Mouse (Mus musculus): Measurements from ENCODE around the gene Astn2. TPM values are rescaled to one million over a fixed set of nuclear protein-coding genes. Genes with fewer than 3 reads are reported as not detected.

Gene Astn2
- total and polyA plus RNA-seq, 2 experiments: 0.77 to 1.2 TPM

GRCm38 (mm10) chr4:65481632-65482031 is 922.8 kb downstream of the Astn2 start:
- no peaks in the 10 kb centered on the region for H3K36me3 ChIP-seq (ENCODE audit: control insufficient read depth, insufficient read depth, low read length)
- 84% methylated on average over 5 of the region's 5 CpGs for WGBS
- no peaks in the 10 kb centered on the region for H3K79me2 ChIP-seq (ENCODE audit: control insufficient read depth, insufficient read depth, low read length)

GRCm38 (mm10) chr4:65477106-65477505 is 927.3 kb downstream of the Astn2 start:
- H3K4me3 ChIP-seq (ENCODE audit: insufficient read depth, low read depth, low read length): no peak overlapping the region
- no peak overlapping the region for H3K9ac ChIP-seq (ENCODE audit: low read depth, low read length)
- H3K79me2 ChIP-seq (ENCODE audit: control insufficient read depth, insufficient read depth, low read length): no peaks in the 10 kb centered on the region
- no peak overlapping the region for H3K27ac ChIP-seq (replicated peaks; ENCODE audit: insufficient read depth, low read depth, low read length)
- H3K27me3 ChIP-seq (ENCODE audit: control insufficient read depth, insufficient read depth, low read length): no peaks in the 10 kb centered on the region
- TF ChIP-seq CTCF (IDR thresholded peaks at IDR 0.05; ENCODE audit: low read depth, low read length) (no peak), POLR2A (IDR thresholded peaks at IDR 0.05; ENCODE audit: extremely low read depth, insufficient read depth, low read length) (no peak)
- DNase-seq (ENCODE audit: extremely low read depth, low read depth, low spot score): no peak
- no peaks in the 10 kb centered on the region for H3K36me3 ChIP-seq (ENCODE audit: control insufficient read depth, insufficient read depth, low read length)
- no peaks in the 10 kb centered on the region for H3K4me1 ChIP-seq (ENCODE audit: control insufficient read depth, insufficient read depth, low read length)
- WGBS: 57% methylated on average over 6 of the region's 6 CpGs

More at GRCm38 (mm10) chr4:65481632-65482031, 922.8 kb downstream of the Astn2 start:
- H3K4me1 ChIP-seq (ENCODE audit: control insufficient read depth, insufficient read depth, low read length): no peaks in the 10 kb centered on the region
- H3K9ac ChIP-seq (ENCODE audit: low read depth, low read length): no peak overlapping the region
- no peak for DNase-seq (ENCODE audit: extremely low read depth, low read depth, low spot score)
- TF ChIP-seq CTCF (IDR thresholded peaks at IDR 0.05; ENCODE audit: low read depth, low read length): no peak
- no peak for TF ChIP-seq POLR2A (IDR thresholded peaks at IDR 0.05; ENCODE audit: extremely low read depth, insufficient read depth, low read length)
- H3K27me3 ChIP-seq (ENCODE audit: control insufficient read depth, insufficient read depth, low read length): no peaks in the 10 kb centered on the region
- no peak overlapping the region for H3K4me3 ChIP-seq (ENCODE audit: insufficient read depth, low read depth, low read length)
- no peak overlapping the region for H3K27ac ChIP-seq (replicated peaks; ENCODE audit: insufficient read depth, low read depth, low read length)

GRCm38 (mm10) chr4:65475925-65476560 is 928.4 kb downstream of the Astn2 start:
- no peak for DNase-seq (ENCODE audit: extremely low read depth, low read depth, low spot score)
- Histone ChIP-seq H3K4me1 (ENCODE audit: control insufficient read depth, insufficient read depth, low read length) (no peaks in the 10 kb centered on the region), H3K27ac (replicated peaks; ENCODE audit: insufficient read depth, low read depth, low read length) (no peak overlapping the region), H3K36me3 (ENCODE audit: control insufficient read depth, insufficient read depth, low read length) (no peaks in the 10 kb centered on the region), H3K79me2 (ENCODE audit: control insufficient read depth, insufficient read depth, low read length) (no peaks in the 10 kb centered on the region), H3K27me3 (ENCODE audit: control insufficient read depth, insufficient read depth, low read length) (no peaks in the 10 kb centered on the region), H3K9ac (ENCODE audit: low read depth, low read length) (no peak overlapping the region), H3K4me3 (ENCODE audit: insufficient read depth, low read depth, low read length) (no peak overlapping the region)
- TF ChIP-seq POLR2A (IDR thresholded peaks at IDR 0.05; ENCODE audit: extremely low read depth, insufficient read depth, low read length): no peak
- TF ChIP-seq CTCF (IDR thresholded peaks at IDR 0.05; ENCODE audit: low read depth, low read length): no peak
- WGBS: 52% methylated on average over 4 of the region's 4 CpGs

GRCm38 (mm10) chr4:65473141-65473540 is 931.3 kb downstream of the Astn2 start:
- H3K79me2 ChIP-seq (ENCODE audit: control insufficient read depth, insufficient read depth, low read length): no peaks in the 10 kb centered on the region
- no peak overlapping the region for H3K9ac ChIP-seq (ENCODE audit: low read depth, low read length)
- no peak overlapping the region for H3K4me3 ChIP-seq (ENCODE audit: insufficient read depth, low read depth, low read length)
- TF ChIP-seq POLR2A (IDR thresholded peaks at IDR 0.05; ENCODE audit: extremely low read depth, insufficient read depth, low read length): no peak
- no peak for TF ChIP-seq CTCF (IDR thresholded peaks at IDR 0.05; ENCODE audit: low read depth, low read length)
- H3K27ac ChIP-seq (replicated peaks; ENCODE audit: insufficient read depth, low read depth, low read length): no peak overlapping the region
- no peaks in the 10 kb centered on the region for H3K27me3 ChIP-seq (ENCODE audit: control insufficient read depth, insufficient read depth, low read length)
- no peaks in the 10 kb centered on the region for H3K36me3 ChIP-seq (ENCODE audit: control insufficient read depth, insufficient read depth, low read length)
- no peak for DNase-seq (ENCODE audit: extremely low read depth, low read depth, low spot score)
- no peaks in the 10 kb centered on the region for H3K4me1 ChIP-seq (ENCODE audit: control insufficient read depth, insufficient read depth, low read length)
- 81% methylated on average over 5 of the region's 5 CpGs for WGBS

- no peaks in the 10 kb centered on the region for H3K4me1 ChIP-seq (ENCODE audit: control insufficient read depth, insufficient read depth, low read length)
- H3K36me3 ChIP-seq (ENCODE audit: control insufficient read depth, insufficient read depth, low read length): no peaks in the 10 kb centered on the region
- H3K79me2 ChIP-seq (ENCODE audit: control insufficient read depth, insufficient read depth, low read length): no peaks in the 10 kb centered on the region
- 67% methylated on average over 4 of the region's 4 CpGs for WGBS
- H3K27me3 ChIP-seq (ENCODE audit: control insufficient read depth, insufficient read depth, low read length): no peaks in the 10 kb centered on the region
- no peak overlapping the region for H3K4me3 ChIP-seq (ENCODE audit: insufficient read depth, low read depth, low read length)
- H3K27ac ChIP-seq (replicated peaks; ENCODE audit: insufficient read depth, low read depth, low read length): no peak overlapping the region
- no peak overlapping the region for H3K9ac ChIP-seq (ENCODE audit: low read depth, low read length)
- no peak for TF ChIP-seq POLR2A (IDR thresholded peaks at IDR 0.05; ENCODE audit: extremely low read depth, insufficient read depth, low read length)
- no peak for TF ChIP-seq CTCF (IDR thresholded peaks at IDR 0.05; ENCODE audit: low read depth, low read length)
- no peak for DNase-seq (ENCODE audit: extremely low read depth, low read depth, low spot score)
Observed at GRCm38 (mm10) chr4:65449171-65449570, 955.2 kb downstream of the Astn2 start.

DNA sequence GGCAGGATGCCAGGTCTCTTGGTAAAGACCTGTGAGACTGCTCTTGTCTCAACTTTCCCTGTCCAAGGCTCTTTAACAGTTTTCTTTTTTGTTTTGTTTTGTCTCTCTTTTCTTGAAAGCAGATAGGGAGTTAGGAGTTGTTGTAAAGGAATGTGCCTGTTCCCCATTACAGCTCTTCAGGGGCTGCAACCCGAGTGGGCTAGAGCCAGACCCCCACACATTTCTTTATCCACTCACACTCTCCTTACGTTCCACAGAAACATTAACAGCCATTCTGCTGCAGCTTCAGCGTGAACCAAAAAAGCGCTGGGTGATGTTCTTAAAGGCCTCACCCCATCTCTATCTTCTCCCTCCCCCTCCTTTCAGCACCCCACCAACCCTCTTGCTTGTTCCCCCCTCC is 962.7 kb downstream of the Astn2 start:
- no peak for DNase-seq (ENCODE audit: extremely low read depth, low read depth, low spot score)
- H3K27me3 ChIP-seq (ENCODE audit: control insufficient read depth, insufficient read depth, low read length): no peaks in the 10 kb centered on the region
- no peak overlapping the region for H3K4me3 ChIP-seq (ENCODE audit: insufficient read depth, low read depth, low read length)
- whole genome bisulfite sequencing: 85% methylated on average over 4 of the region's 4 CpGs
- no peak for TF ChIP-seq CTCF (IDR thresholded peaks at IDR 0.05; ENCODE audit: low read depth, low read length)
- no peak for TF ChIP-seq POLR2A (IDR thresholded peaks at IDR 0.05; ENCODE audit: extremely low read depth, insufficient read depth, low read length)
- H3K4me1 ChIP-seq (ENCODE audit: control insufficient read depth, insufficient read depth, low read length): no peaks in the 10 kb centered on the region
- no peak overlapping the region for H3K27ac ChIP-seq (replicated peaks; ENCODE audit: insufficient read depth, low read depth, low read length)
- H3K9ac ChIP-seq (ENCODE audit: low read depth, low read length): no peak overlapping the region
- H3K36me3 ChIP-seq (ENCODE audit: control insufficient read depth, insufficient read depth, low read length): no peaks in the 10 kb centered on the region
- H3K79me2 ChIP-seq (ENCODE audit: control insufficient read depth, insufficient read depth, low read length): no peaks in the 10 kb centered on the region

Data from liver, adult 2 months (tissue).